Mouse (Mus musculus): ENCODE data around the gene Ntrk3. TPM values are rescaled to one million over a fixed set of nuclear protein-coding genes. Genes with fewer than 3 reads are reported as not detected.

Gene Ntrk3
- polyA plus RNA-seq, 1 experiment from 2014 or later = 0.64 TPM

GRCm38 (mm10) chr7:78326185-78326584 lies 411.6 kb downstream of the Ntrk3 start:
- Histone ChIP-seq H3K36me3 (no peaks in the 10 kb centered on the region), H3K27ac (no peak overlapping the region), H3K9ac (replicated peaks) (no peak overlapping the region), H3K4me3 (replicated peaks) (no peak overlapping the region), H3K4me1 (replicated peaks) (no peaks in the 10 kb centered on the region), H3K27me3 (no peaks in the 10 kb centered on the region), H3K9me3 (no peaks in the 10 kb centered on the region), H3K4me2 (no peak overlapping the region)
- ATAC-seq (ENCODE audit: insufficient number of reproducible peaks, insufficient read depth, low FRiP score, low TSS enrichment, low read depth) = no peak
- 90% methylated on average over 3 of the region's 3 CpGs for WGBS

GRCm38 (mm10) chr7:78318640-78319039 lies 419.2 kb downstream of the Ntrk3 start:
- no peaks in the 10 kb centered on the region for H3K9me3 ChIP-seq
- H3K4me2 ChIP-seq = no peak overlapping the region
- 83% methylated on average over 4 of the region's 4 CpGs for WGBS
- H3K4me3 ChIP-seq (replicated peaks) = no peak overlapping the region
- H3K4me1 ChIP-seq (replicated peaks) = no peaks in the 10 kb centered on the region
- no peak overlapping the region for H3K27ac ChIP-seq
- no peaks in the 10 kb centered on the region for H3K27me3 ChIP-seq
- no peak for ATAC-seq (ENCODE audit: insufficient number of reproducible peaks, insufficient read depth, low FRiP score, low TSS enrichment, low read depth)
- H3K9ac ChIP-seq (replicated peaks) = no peak overlapping the region
- no peaks in the 10 kb centered on the region for H3K36me3 ChIP-seq

DNA sequence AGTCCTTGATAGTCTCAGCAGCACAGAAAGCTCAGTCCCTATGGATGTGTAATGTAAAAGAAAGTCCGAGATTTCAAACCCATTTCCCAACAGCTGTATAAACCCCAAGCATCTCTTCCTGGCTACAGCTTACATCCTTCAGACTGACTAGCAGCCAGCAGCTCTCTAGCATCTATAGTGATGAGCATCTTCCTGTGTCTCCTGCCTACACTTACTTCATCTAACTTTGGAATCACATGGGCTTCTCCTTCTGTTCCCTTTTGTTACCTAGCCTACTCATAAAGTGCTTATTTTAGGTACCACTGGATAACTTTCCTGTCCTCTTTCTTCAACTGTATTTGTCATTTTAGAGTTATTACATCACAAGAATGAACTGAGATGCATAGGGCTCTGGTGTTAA lies 432.0 kb downstream of the Ntrk3 start:
- Histone ChIP-seq H3K27ac (no peak overlapping the region), H3K9ac (replicated peaks) (no peak overlapping the region), H3K4me3 (replicated peaks) (no peak overlapping the region), H3K9me3 (peaks cover 10% of the 10 kb centered on the region), H3K4me2 (no peak overlapping the region), H3K27me3 (no peaks in the 10 kb centered on the region), H3K4me1 (replicated peaks) (no peaks in the 10 kb centered on the region), H3K36me3 (no peaks in the 10 kb centered on the region)
- WGBS = 100% methylated on average over 1 of the region's 1 CpGs
- ATAC-seq (ENCODE audit: insufficient number of reproducible peaks, insufficient read depth, low FRiP score, low TSS enrichment, low read depth) = no peak

- Histone ChIP-seq H3K4me1 (replicated peaks) (no peaks in the 10 kb centered on the region), H3K4me2 (no peak overlapping the region), H3K9me3 (peaks cover 6% of the 10 kb centered on the region), H3K36me3 (no peaks in the 10 kb centered on the region), H3K27me3 (no peaks in the 10 kb centered on the region), H3K4me3 (replicated peaks) (no peak overlapping the region), H3K27ac (no peak overlapping the region), H3K9ac (replicated peaks) (no peak overlapping the region)
- WGBS = 87% methylated on average over 1 of the region's 1 CpGs
- ATAC-seq (ENCODE audit: insufficient number of reproducible peaks, insufficient read depth, low FRiP score, low TSS enrichment, low read depth) = no peak
Measured at GRCm38 (mm10) chr7:78305029-78305428, 432.8 kb downstream of the Ntrk3 start.

GRCm38 (mm10) chr7:78297290-78297689 lies 440.5 kb downstream of the Ntrk3 start:
- ATAC-seq (ENCODE audit: insufficient number of reproducible peaks, insufficient read depth, low FRiP score, low TSS enrichment, low read depth) = no peak
- no peaks in the 10 kb centered on the region for H3K4me1 ChIP-seq (replicated peaks)
- H3K9ac ChIP-seq (replicated peaks) = no peak overlapping the region
- no peaks in the 10 kb centered on the region for H3K27me3 ChIP-seq
- H3K4me2 ChIP-seq = no peak overlapping the region
- no peak overlapping the region for H3K4me3 ChIP-seq (replicated peaks)
- 85% methylated on average over 5 of the region's 5 CpGs for WGBS
- no peaks in the 10 kb centered on the region for H3K36me3 ChIP-seq
- no peaks in the 10 kb centered on the region for H3K9me3 ChIP-seq
- H3K27ac ChIP-seq = no peak overlapping the region

- Histone ChIP-seq H3K36me3 (no peaks in the 10 kb centered on the region), H3K27me3 (no peaks in the 10 kb centered on the region), H3K4me2 (no peak overlapping the region), H3K9me3 (no peaks in the 10 kb centered on the region), H3K27ac (no peak overlapping the region), H3K4me3 (replicated peaks) (no peak overlapping the region), H3K9ac (replicated peaks) (no peak overlapping the region), H3K4me1 (replicated peaks) (no peaks in the 10 kb centered on the region)
- WGBS = 67% methylated on average over 3 of the region's 3 CpGs
- ATAC-seq (ENCODE audit: insufficient number of reproducible peaks, insufficient read depth, low FRiP score, low TSS enrichment, low read depth) = no peak
Measured at GRCm38 (mm10) chr7:78294322-78294721, 443.5 kb downstream of the Ntrk3 start.

DNA sequence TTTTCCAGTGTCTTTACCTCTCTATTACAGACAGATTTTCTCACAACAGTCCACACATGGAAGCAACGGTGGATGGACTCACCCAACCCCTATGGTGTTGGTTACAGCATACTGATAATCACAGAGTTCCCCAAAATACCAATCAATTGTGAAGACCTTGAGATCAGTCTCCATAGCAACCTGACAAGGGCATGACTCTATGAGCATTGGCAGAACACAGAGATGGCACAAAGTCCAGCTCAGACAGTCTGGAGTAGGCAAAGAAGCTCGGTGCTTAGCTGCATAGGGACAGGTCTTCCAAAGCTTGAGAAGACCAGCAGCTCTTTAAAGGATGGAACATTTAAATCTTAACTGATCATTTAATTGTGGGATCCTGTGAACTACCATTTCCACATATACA lies 447.6 kb downstream of the Ntrk3 start:
- no peak overlapping the region for H3K4me2 ChIP-seq
- H3K9me3 ChIP-seq = no peaks in the 10 kb centered on the region
- ATAC-seq (ENCODE audit: insufficient number of reproducible peaks, insufficient read depth, low FRiP score, low TSS enrichment, low read depth) = no peak
- H3K4me1 ChIP-seq (replicated peaks) = no peaks in the 10 kb centered on the region
- no peak overlapping the region for H3K9ac ChIP-seq (replicated peaks)
- WGBS = 78% methylated on average over 2 of the region's 2 CpGs
- no peaks in the 10 kb centered on the region for H3K36me3 ChIP-seq
- H3K4me3 ChIP-seq (replicated peaks) = no peak overlapping the region
- H3K27me3 ChIP-seq = no peaks in the 10 kb centered on the region
- H3K27ac ChIP-seq = no peak overlapping the region

DNA sequence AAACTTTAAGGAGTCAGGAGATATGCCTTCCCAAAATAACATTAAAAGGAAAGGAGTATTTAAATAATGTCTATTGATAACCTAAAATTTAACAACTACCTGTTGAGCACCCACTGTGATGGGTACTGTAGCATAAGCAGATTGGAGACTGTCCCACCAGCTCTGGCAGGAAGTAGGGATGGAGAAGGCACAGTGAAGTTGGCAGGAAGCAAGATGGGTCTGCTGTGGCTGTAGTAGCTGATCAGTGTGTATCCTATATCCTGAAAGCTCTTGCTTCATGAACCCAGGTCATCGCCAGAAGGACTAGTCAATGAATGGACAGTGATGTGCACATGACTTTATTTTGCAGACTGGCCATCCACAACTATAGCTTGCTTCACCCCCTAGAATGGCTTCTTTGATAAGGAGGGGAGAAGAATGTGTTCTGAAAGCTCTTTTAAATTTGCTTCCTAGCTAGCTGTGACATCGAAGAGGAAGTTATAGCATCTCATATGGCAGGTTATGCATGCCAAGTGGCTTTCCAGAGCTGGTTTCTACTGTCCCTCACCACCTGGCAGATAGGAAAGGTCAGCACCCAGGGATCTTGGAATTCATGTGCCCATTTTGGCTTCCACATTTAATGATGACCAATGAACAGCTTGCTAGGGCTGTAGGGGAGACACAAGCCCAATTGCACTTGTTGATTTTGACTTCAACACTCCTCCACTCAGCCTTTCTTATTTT lies 451.1 kb downstream of the Ntrk3 start:
- WGBS = 98% methylated on average over 2 of the region's 2 CpGs
- Histone ChIP-seq H3K36me3 (no peaks in the 10 kb centered on the region), H3K9ac (replicated peaks) (no peak overlapping the region), H3K27me3 (no peaks in the 10 kb centered on the region), H3K4me2 (no peak overlapping the region), H3K4me1 (replicated peaks) (no peaks in the 10 kb centered on the region), H3K4me3 (replicated peaks) (no peak overlapping the region), H3K27ac (no peak overlapping the region), H3K9me3 (no peaks in the 10 kb centered on the region)
- ATAC-seq (ENCODE audit: insufficient number of reproducible peaks, insufficient read depth, low FRiP score, low TSS enrichment, low read depth) = no peak

DNA sequence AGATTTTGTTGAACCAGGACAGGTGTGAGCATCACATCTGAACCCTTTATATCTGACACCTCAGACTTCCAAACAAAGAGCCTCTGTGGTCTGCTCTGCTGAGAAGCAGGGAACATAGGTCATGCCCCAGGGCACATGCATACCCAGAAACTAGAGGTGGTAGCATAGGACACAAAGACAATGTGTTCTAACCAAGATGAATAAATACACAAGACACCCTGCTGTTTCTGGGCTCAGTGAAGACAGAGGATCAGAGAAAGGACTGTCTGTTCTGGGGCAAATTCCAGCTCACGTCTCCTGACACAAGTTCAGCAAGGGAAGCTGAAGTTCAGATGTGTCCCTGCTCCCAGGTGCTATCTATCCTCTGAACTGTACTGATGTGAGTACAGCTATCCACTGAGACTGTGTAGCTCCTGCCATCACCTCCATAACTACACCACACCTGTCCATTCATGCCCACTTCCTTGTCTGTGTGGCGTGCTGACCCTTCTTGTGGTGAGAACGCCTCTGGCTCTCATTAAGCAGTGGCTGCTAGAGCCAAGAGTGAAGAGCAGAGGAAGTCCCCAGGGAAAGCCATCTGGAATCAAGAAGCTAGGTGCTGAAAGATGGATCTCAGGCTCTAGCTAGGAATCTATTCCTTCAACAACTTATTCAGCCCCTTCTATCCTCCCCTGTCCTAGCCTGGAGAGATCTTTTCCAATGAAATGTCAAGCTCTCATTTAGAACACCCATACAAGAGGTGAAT lies 468.1 kb downstream of the Ntrk3 start:
- no peak overlapping the region for H3K27ac ChIP-seq
- no peaks in the 10 kb centered on the region for H3K9me3 ChIP-seq

GRCm38 (mm10) chr7:78267461-78268007 lies 470.3 kb downstream of the Ntrk3 start:
- H3K9me3 ChIP-seq = no peaks in the 10 kb centered on the region
- WGBS = 9% methylated on average over 1 of the region's 1 CpGs
- ATAC-seq (ENCODE audit: insufficient number of reproducible peaks, insufficient read depth, low FRiP score, low TSS enrichment, low read depth) = no peak

More for the DNA sequence above, 468.1 kb downstream of the Ntrk3 start:
- Histone ChIP-seq H3K36me3 (no peaks in the 10 kb centered on the region), H3K4me2 (no peak overlapping the region), H3K27me3 (no peaks in the 10 kb centered on the region), H3K4me3 (replicated peaks) (no peak overlapping the region), H3K9ac (replicated peaks) (no peak overlapping the region), H3K4me1 (replicated peaks) (no peaks in the 10 kb centered on the region)
- ATAC-seq (ENCODE audit: insufficient number of reproducible peaks, insufficient read depth, low FRiP score, low TSS enrichment, low read depth) = no peak
- 51% methylated on average over 3 of the region's 3 CpGs for WGBS

DNA sequence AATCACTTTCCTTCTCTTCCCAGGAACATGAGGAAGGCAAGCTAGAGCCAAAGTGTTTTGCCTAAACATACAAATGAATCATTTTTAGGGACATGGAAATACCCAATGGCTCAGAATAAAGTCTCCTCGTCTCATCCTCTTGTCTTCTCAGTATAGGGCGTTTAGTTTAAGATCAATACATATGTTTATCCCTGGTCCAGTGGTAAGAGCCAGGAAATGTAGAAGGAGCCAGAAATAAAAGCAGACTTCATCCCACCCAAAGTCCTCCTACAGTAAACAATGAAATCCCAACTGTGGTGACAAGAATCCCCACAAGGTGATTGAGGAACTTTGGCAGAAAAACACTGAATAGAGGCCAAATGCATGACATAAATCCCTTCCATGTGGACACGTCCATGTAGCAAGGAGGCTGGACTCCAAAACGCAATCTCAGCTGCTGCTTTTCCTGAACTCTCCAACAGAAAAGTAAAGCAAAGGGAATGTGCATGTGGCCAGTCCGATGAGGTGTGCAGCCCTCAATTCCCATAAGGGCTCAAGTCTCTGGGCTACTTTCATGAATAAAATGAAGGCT lies 473.3 kb downstream of the Ntrk3 start:
- no peaks in the 10 kb centered on the region; the same call in 1 of the 2 replicates for H3K27me3 ChIP-seq
- H3K4me3 ChIP-seq (replicated peaks) = no peak overlapping the region
- H3K27ac ChIP-seq = no peak overlapping the region
- no peaks in the 10 kb centered on the region for H3K36me3 ChIP-seq
- no peak overlapping the region for H3K4me2 ChIP-seq
- H3K4me1 ChIP-seq (replicated peaks) = no peaks in the 10 kb centered on the region
- no peaks in the 10 kb centered on the region for H3K9me3 ChIP-seq
- ATAC-seq (ENCODE audit: insufficient number of reproducible peaks, insufficient read depth, low FRiP score, low TSS enrichment, low read depth) = no peak
- H3K9ac ChIP-seq (replicated peaks) = no peak overlapping the region
- WGBS = 77% methylated on average over 5 of the region's 5 CpGs

More at GRCm38 (mm10) chr7:78267461-78268007, 470.3 kb downstream of the Ntrk3 start:
- Histone ChIP-seq H3K36me3 (no peaks in the 10 kb centered on the region), H3K27me3 (no peaks in the 10 kb centered on the region), H3K4me1 (replicated peaks) (no peaks in the 10 kb centered on the region), H3K9ac (replicated peaks) (no peak overlapping the region), H3K27ac (no peak overlapping the region), H3K4me3 (replicated peaks) (no peak overlapping the region), H3K4me2 (no peak overlapping the region)
